Mouse (Mus musculus): Measurements from ENCODE around the gene Selp.

Gene Selp

GRCm38 (mm10) chr1:164184142-164184870, 69.2 kb downstream of the Selp start:
- peak; percentile 24 for DNase-seq

- DNase-seq = no peak
Observed at GRCm38 (mm10) chr1:164184871-164185223, 69.8 kb downstream of the Selp start.

- no peak for DNase-seq
Observed at GRCm38 (mm10) chr1:164185316-164185715, 70.3 kb downstream of the Selp start.

GRCm38 (mm10) chr1:164187002-164187560, 72.0 kb downstream of the Selp start:
- no peak for DNase-seq

- no peak for DNase-seq
Observed at GRCm38 (mm10) chr1:164199551-164199950, 84.5 kb downstream of the Selp start.

Data from right cerebral cortex, postnatal 25 days (tissue).